Mouse (Mus musculus) stomach, embryonic 16.5 days (tissue): Measurements from ENCODE around the gene Plekhb2. TPM values are rescaled to one million over a fixed set of nuclear protein-coding genes. Genes with fewer than 3 reads are reported as not detected.

Experiments
- ATAC-seq: fragments of 200-750 bp; cut with Nextera tagmentation; 2 replicates; pipeline ENCODE4 v1.8.0; 2017; ENCODE audit warnings: moderate number of reproducible peaks, moderate TSS enrichment; ENCODE audit not compliant: insufficient read depth, low FRiP score
- H3K27ac ChIP-seq: fragments of 300-500 bp; sonication (generic); 2 replicates; pipeline ENCODE4 v1.5.1; 2014; ENCODE audit warnings: low read length
- H3K27me3 ChIP-seq: fragments of 300-500 bp; sonication (generic); 2 replicates; pipeline ENCODE4 v1.6.1; 2014; ENCODE audit warnings: low read length, control low read depth, mixed read lengths; ENCODE audit not compliant: control insufficient read depth, insufficient read depth
- H3K36me3 ChIP-seq: fragments of 300-500 bp; sonication (generic); 2 replicates; pipeline ENCODE4 v1.6.1; 2014; ENCODE audit warnings: low read length; ENCODE audit not compliant: control insufficient read depth, insufficient read depth
- H3K4me1 ChIP-seq: fragments of 300-500 bp; sonication (generic); 2 replicates; pipeline ENCODE4 v1.6.1; 2014; ENCODE audit warnings: low read length, control low read depth, mixed read lengths; ENCODE audit not compliant: control insufficient read depth, insufficient read depth
- H3K4me2 ChIP-seq: fragments of 300-500 bp; sonication (generic); 2 replicates; pipeline ENCODE4 v1.6.1; 2014; ENCODE audit warnings: low read depth, low read length, mixed read lengths
- H3K4me3 ChIP-seq: fragments of 300-500 bp; sonication (generic); replicated peaks from 2 replicates; pipeline ENCODE4 v1.5.1; 2014; ENCODE audit warnings: mild to moderate bottlenecking, low read length
- H3K9ac ChIP-seq: fragments of 300-500 bp; sonication (generic); 2 replicates; pipeline ENCODE4 v1.6.1; 2014; ENCODE audit warnings: low read length
- H3K9me3 ChIP-seq: fragments of 300-500 bp; sonication (generic); replicated peaks from 2 replicates; pipeline ENCODE4 v1.6.1; 2016; ENCODE audit warnings: low read length, control low read depth; ENCODE audit not compliant: control insufficient read depth
- WGBS: fragments of 180-500 bp; shearing (Covaris S2); extraction: QIAGEN DNeasy Blood & Tissue Kit; methylation state at CpG from one replicate; pipeline ENCODE4 v1.1.7; 2014; 5-methylcytosine and 5-hydroxymethylcytosine counted together
- polyA plus RNA-seq: library from polyadenylated mRNA; unstranded; fragments of >200 nt; fragmentation: Nextera tagmentation; extraction: Ambion mirVana; gene quantifications from 2 replicates; pipeline ENCODE4 v1.2.1, GENCODE M21; 2015

Gene Plekhb2
- polyA plus RNA-seq, 1 experiment from 2014 or later = 63.9 TPM

- Histone ChIP-seq H3K27me3 (no peaks in the 10 kb centered on the region), H3K36me3 (peaks cover 9% of the 10 kb centered on the region), H3K9ac (no peak overlapping the region), H3K4me2 (no peak overlapping the region), H3K4me1 (no peaks in the 10 kb centered on the region), H3K4me3 (no peak overlapping the region), H3K27ac (no peak overlapping the region), H3K9me3 (no peaks in the 10 kb centered on the region)
- no peak for ATAC-seq
- WGBS = 87% methylated on average over 8 of the region's 8 CpGs
Measured at GRCm38 (mm10) chr1:34868391-34868790, 18.6 kb downstream of the Plekhb2 start.

- WGBS = 94% methylated on average over 16 of the region's 16 CpGs
- H3K4me1 ChIP-seq = no peaks in the 10 kb centered on the region
Measured at GRCm38 (mm10) chr1:34869231-34869630, 19.5 kb downstream of the Plekhb2 start.

GRCm38 (mm10) chr1:34871170-34871569 is 21.4 kb downstream of the Plekhb2 start:
- WGBS = 95% methylated on average over 9 of the region's 9 CpGs
- Histone ChIP-seq H3K9ac (no peak overlapping the region), H3K4me3 (no peak overlapping the region), H3K9me3 (no peaks in the 10 kb centered on the region), H3K4me1 (no peaks in the 10 kb centered on the region), H3K4me2 (no peak overlapping the region), H3K27ac (no peak overlapping the region), H3K27me3 (no peaks in the 10 kb centered on the region), H3K36me3 (peaks cover 9% of the 10 kb centered on the region)
- no peak for ATAC-seq

More at GRCm38 (mm10) chr1:34869231-34869630, 19.5 kb downstream of the Plekhb2 start:
- Histone ChIP-seq H3K4me2 (no peak overlapping the region), H3K36me3 (peaks cover 9% of the 10 kb centered on the region), H3K4me3 (no peak overlapping the region), H3K27me3 (no peaks in the 10 kb centered on the region), H3K27ac (no peak overlapping the region), H3K9me3 (no peaks in the 10 kb centered on the region), H3K9ac (no peak overlapping the region)
- no peak for ATAC-seq

- Histone ChIP-seq H3K9me3 (no peaks in the 10 kb centered on the region), H3K27me3 (no peaks in the 10 kb centered on the region), H3K27ac (no peak overlapping the region), H3K9ac (no peak overlapping the region), H3K4me3 (no peak overlapping the region), H3K4me2 (no peak overlapping the region), H3K36me3 (peaks cover 9% of the 10 kb centered on the region), H3K4me1 (no peaks in the 10 kb centered on the region; the same call in 1 of the 2 replicates)
- 79% methylated on average over 5 of the region's 5 CpGs for WGBS
- no peak for ATAC-seq
Measured at GRCm38 (mm10) chr1:34873551-34873950, 23.8 kb downstream of the Plekhb2 start.

GRCm38 (mm10) chr1:34879611-34880010 is 29.8 kb downstream of the Plekhb2 start:
- H3K4me3 ChIP-seq = no peak overlapping the region
- no peak for ATAC-seq
- H3K4me2 ChIP-seq = no peak overlapping the region
- 65% methylated on average over 6 of the region's 6 CpGs for WGBS
- no peaks in the 10 kb centered on the region; the same call in 1 of the 2 replicates for H3K4me1 ChIP-seq
- H3K9ac ChIP-seq = no peak overlapping the region
- no peaks in the 10 kb centered on the region for H3K9me3 ChIP-seq
- H3K36me3 ChIP-seq = no peaks in the 10 kb centered on the region
- no peak overlapping the region for H3K27ac ChIP-seq
- no peaks in the 10 kb centered on the region for H3K27me3 ChIP-seq

GRCm38 (mm10) chr1:34883776-34884175 is 34.0 kb downstream of the Plekhb2 start:
- Histone ChIP-seq H3K9me3 (no peaks in the 10 kb centered on the region), H3K4me2 (no peak overlapping the region), H3K4me1 (no peaks in the 10 kb centered on the region), H3K27ac (no peak overlapping the region), H3K9ac (no peak overlapping the region), H3K4me3 (no peak overlapping the region), H3K27me3 (no peaks in the 10 kb centered on the region), H3K36me3 (no peaks in the 10 kb centered on the region)
- no peak for ATAC-seq

GRCm38 (mm10) chr1:34891559-34892289 is 41.9 kb downstream of the Plekhb2 start:
- Histone ChIP-seq H3K9me3 (no peaks in the 10 kb centered on the region), H3K9ac (no peak overlapping the region), H3K4me3 (no peak overlapping the region), H3K27me3 (no peaks in the 10 kb centered on the region), H3K4me2 (no peak overlapping the region), H3K27ac (no peak overlapping the region), H3K4me1 (no peaks in the 10 kb centered on the region), H3K36me3 (no peaks in the 10 kb centered on the region)
- 50% methylated on average over 14 of the region's 14 CpGs for WGBS
- ATAC-seq = no peak

- Histone ChIP-seq H3K4me3 (no peak overlapping the region), H3K4me1 (no peaks in the 10 kb centered on the region), H3K9ac (no peak overlapping the region), H3K4me2 (no peak overlapping the region), H3K9me3 (no peaks in the 10 kb centered on the region), H3K36me3 (no peaks in the 10 kb centered on the region), H3K27ac (no peak overlapping the region), H3K27me3 (no peaks in the 10 kb centered on the region)
- ATAC-seq = no peak
- 38% methylated on average over 3 of the region's 3 CpGs for WGBS
Measured at GRCm38 (mm10) chr1:34892466-34892865, 42.7 kb downstream of the Plekhb2 start.

- H3K9me3 ChIP-seq = no peaks in the 10 kb centered on the region
- 84% methylated on average over 4 of the region's 4 CpGs for WGBS
- H3K4me2 ChIP-seq = no peak overlapping the region
- H3K36me3 ChIP-seq = no peaks in the 10 kb centered on the region
- no peaks in the 10 kb centered on the region for H3K27me3 ChIP-seq
- H3K27ac ChIP-seq = no peak overlapping the region
- no peak overlapping the region for H3K9ac ChIP-seq
- no peak for ATAC-seq
- no peak overlapping the region for H3K4me3 ChIP-seq
- H3K4me1 ChIP-seq = no peaks in the 10 kb centered on the region
Measured at GRCm38 (mm10) chr1:34893331-34893730, 43.6 kb downstream of the Plekhb2 start.
